In genomic region chr10:94957705-94958104, GRCm38 (mm10) we compare ENCODE assay signal across 10 mouse cellular contexts. TPM values are rescaled to one million over a fixed set of nuclear protein-coding genes. Genes with fewer than 3 reads are reported as not detected.
DNase-seq lines count a peak whose midpoint lies in the region; TF ChIP-seq lines count a peak whose summit lies in the region.
"Had no signal": no experiment of that assay in that cellular context is flagged by ENCODE, and none has a peak within 500 bp of the region (broad histone marks: within the 10 kb centered on the region; RNA-seq: fewer than 3 reads in every experiment).

No protein-coding gene starts in this region.

- H3K79me2 ChIP-seq in CH12.LX (replicated peaks; ENCODE audit: control insufficient read depth, extremely low read depth, insufficient read depth, poor library complexity, severe bottlenecking) = no peaks in the 10 kb centered on the region

- dilution Hi-C loops in CH12.LX (cut with MboI; ENCODE audit: extremely low pct_ligation_motif_present, extremely low pct_unique_long_range_greater_than_20kb, low sequenced_read_pairs) = no loop called here

- TF ChIP-seq EP300 in CH12.LX (IDR thresholded peaks at IDR 0.05; ENCODE audit: low read length) = peak; percentile 45; the same call in 1 of the 2 replicates

- peaks cover 4% of the 10 kb centered on the region for H3K9me3 ChIP-seq in CH12.LX (replicated peaks; ENCODE audit: low read length)
- H3K9me3 ChIP-seq: embryonic facial prominence, embryonic 13.5 days; embryonic facial prominence, embryonic 15.5 days; forebrain, embryonic 10.5 days; forebrain, embryonic 12.5 days had no signal

- no peak overlapping the region for H3K27ac ChIP-seq in testis, adult 2 months (ENCODE audit: control insufficient read depth, insufficient read depth, low read depth, low read length)
- H3K27ac ChIP-seq in CH12.LX (ENCODE audit: insufficient read depth, low read depth) = no peak overlapping the region
- H3K27ac ChIP-seq: embryonic facial prominence, embryonic 13.5 days; embryonic facial prominence, embryonic 15.5 days; forebrain, embryonic 10.5 days; forebrain, embryonic 12.5 days had no signal

- in situ Hi-C loops in CH12.LX (cut with MboI; ENCODE audit: low pct_ligation_motif_present, low pct_unique_long_range_greater_than_20kb, low sequenced_read_pairs) = loop anchor here (25.0 kb wide), 2 partner anchors 545 to 745 kb away; no protein-coding TSS in a partner anchor

- no peak for TF ChIP-seq POLR2A in testis, adult 2 months (IDR thresholded peaks at IDR 0.05; ENCODE audit: control insufficient read depth, low read depth, low read length)
- no peak for TF ChIP-seq POLR2A in CH12.LX (IDR thresholded peaks at IDR 0.05; ENCODE audit: low read depth, low read length)

- H3K9ac ChIP-seq in CH12.LX (ENCODE audit: insufficient read depth, low read depth) = no peak overlapping the region
- H3K9ac ChIP-seq: embryonic facial prominence, embryonic 13.5 days; embryonic facial prominence, embryonic 15.5 days; forebrain, embryonic 12.5 days had no signal

- TF ChIP-seq CTCF in testis, adult 2 months (IDR thresholded peaks at IDR 0.05; ENCODE audit: control insufficient read depth, insufficient read depth, insufficient replicate concordance, low read depth, low read length) = no peak
- TF ChIP-seq CTCF in CH12.LX (conservative IDR thresholded peaks at IDR 0.05 in 1 of 2, IDR thresholded peaks at IDR 0.05 in 1 of 2; ENCODE audit: low read depth in 2 of 2, low read length in 2 of 2) = no peak

- no peak for DNase-seq in testis, postnatal 14 days (ENCODE audit: low spot score)
- DNase-seq in CH12.LX (ENCODE audit: extremely low read depth) = no peak
- no peak for DNase-seq in kidney, adult 9 months
- no peak for DNase-seq in kidney, adult 18-20 months

- H3K36me3 ChIP-seq in testis, adult 2 months (ENCODE audit: control insufficient read depth, insufficient read depth, low read length) = no peaks in the 10 kb centered on the region
- H3K36me3 ChIP-seq in CH12.LX (replicated peaks in 1 of 2; ENCODE audit: control insufficient read depth in 1 of 2, insufficient read depth in 1 of 2, low read length in 1 of 2) = no peaks in the 10 kb centered on the region
- H3K36me3 ChIP-seq: embryonic facial prominence, embryonic 13.5 days; embryonic facial prominence, embryonic 15.5 days; forebrain, embryonic 10.5 days; forebrain, embryonic 12.5 days had no signal

- peaks cover 2% of the 10 kb centered on the region for H3K4me1 ChIP-seq in testis, adult 2 months (ENCODE audit: control insufficient read depth, insufficient read depth, low read length)
- H3K4me1 ChIP-seq in CH12.LX (ENCODE audit: control insufficient read depth in 1 of 2, insufficient read depth in 2 of 2) = peaks cover 10 to 61% of the 10 kb centered on the region in 2 experiments
- H3K4me1 ChIP-seq: embryonic facial prominence, embryonic 13.5 days; embryonic facial prominence, embryonic 15.5 days; forebrain, embryonic 12.5 days had no signal

- no peak for TF ChIP-seq RAD21 in CH12.LX (IDR thresholded peaks at IDR 0.05; ENCODE audit: low read depth, low read length)

- H3K4me2 ChIP-seq in CH12.LX (ENCODE audit: insufficient read depth, low read depth, poor library complexity, severe bottlenecking) = peak overlapping the region; percentile 46; the same call in 1 of the 2 replicates
- H3K4me2 ChIP-seq: embryonic facial prominence, embryonic 13.5 days; embryonic facial prominence, embryonic 15.5 days; forebrain, embryonic 12.5 days had no signal

- no peaks in the 10 kb centered on the region for H3K27me3 ChIP-seq in testis, adult 2 months (ENCODE audit: control insufficient read depth, insufficient read depth, low read length)
- no peaks in the 10 kb centered on the region for H3K27me3 ChIP-seq in CH12.LX (replicated peaks)
- H3K27me3 ChIP-seq: embryonic facial prominence, embryonic 13.5 days; embryonic facial prominence, embryonic 15.5 days had no signal

- peak overlapping the region; percentile 16 for H3K4me3 ChIP-seq in testis, adult 2 months (ENCODE audit: control insufficient read depth, low read depth, low read length)
- H3K4me3 ChIP-seq in CH12.LX (replicated peaks in 1 of 3; ENCODE audit: low read depth in 2 of 3, low read length in 2 of 3, poor library complexity in 1 of 3) = no peak overlapping the region
- H3K4me3 ChIP-seq: embryonic facial prominence, embryonic 13.5 days; embryonic facial prominence, embryonic 15.5 days; erythroblast, embryonic 14.5 days; forebrain, embryonic 10.5 days; forebrain, embryonic 12.5 days had no signal

TF ChIP-seq in CH12.LX, 34 proteins besides CTCF, POLR2A, EP300 and RAD21:
- TF ChIP-seq ZNF384 (IDR thresholded peaks at IDR 0.05; ENCODE audit: low read depth, low read length) (peak; percentile 92), KAT2A (IDR thresholded peaks at IDR 0.05; ENCODE audit: insufficient replicate concordance, low read length) (no peak), IRF4 (IDR thresholded peaks at IDR 0.05; ENCODE audit: low read depth, low read length) (peak; percentile 65), NRF1 (IDR thresholded peaks at IDR 0.05; ENCODE audit: low read depth, low read length) (no peak), ETS1 (conservative IDR thresholded peaks at IDR 0.05; ENCODE audit: low read depth, low read length) (no peak; the same call in 1 of the 2 replicates), E2F4 (IDR thresholded peaks at IDR 0.05; ENCODE audit: insufficient replicate concordance, low read depth, low read length) (no peak), TCF12 (IDR thresholded peaks at IDR 0.05; ENCODE audit: low read depth, low read length) (no peak)

RNA-seq across cellular contexts. Expression of gene Plxnc1, which starts 13.1 kb away (rescaled TPM):
- 2.9 and 4.0 TPM in 2 replicates for polyA plus RNA-seq in testis, adult 2 months (2012; rRNA removed)
- 33.0 and 38.4 TPM in 2 replicates for total RNA-seq in CH12.LX (2012; rRNA removed)
- total RNA-seq in CH12.LX (2014; rRNA removed) = 31.2 and 34.4 TPM in 2 replicates
- 26.6 and 27.6 TPM in 2 replicates for polyA plus RNA-seq in CH12.LX (2012; ENCODE audit: insufficient read length, low read depth)
